Mouse (Mus musculus): ENCODE results near the gene Nr1h4.

Gene Nr1h4

DNA sequence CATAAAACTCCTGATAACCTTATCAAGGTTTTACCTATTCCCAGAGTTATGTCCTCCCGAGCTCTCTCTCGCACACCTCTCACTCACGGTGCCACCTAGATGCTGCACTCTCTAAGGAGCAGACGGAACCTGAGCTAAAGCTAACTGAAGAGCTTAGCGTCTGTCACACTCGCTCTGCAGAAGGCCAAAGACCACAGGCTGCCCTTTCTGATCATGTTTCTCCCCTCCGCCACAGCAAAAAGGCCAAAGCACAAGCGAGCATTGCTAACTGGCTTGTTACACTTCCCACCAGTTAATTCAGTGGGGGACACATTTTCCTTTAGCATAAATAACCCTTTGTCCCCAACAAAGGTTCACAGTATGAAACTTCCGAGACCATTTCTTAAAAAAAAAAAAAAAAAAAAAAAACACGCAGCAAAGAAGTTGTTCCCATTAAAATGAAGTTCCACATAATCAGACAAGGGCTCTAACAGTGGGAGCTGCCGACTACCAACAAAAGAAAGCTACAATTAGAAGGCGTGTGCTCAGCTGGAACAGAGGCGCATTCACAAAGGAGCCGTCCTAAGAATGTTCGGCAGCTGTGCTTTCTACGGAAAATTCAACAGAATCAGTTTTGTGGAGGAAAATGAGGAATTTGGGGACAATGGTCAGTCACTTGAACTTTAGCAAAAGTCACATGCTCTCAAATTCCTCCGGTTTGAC is 98.7 kb downstream of the Nr1h4 start:
- no peak for DNase-seq (ENCODE audit: low spot score in 2 of 2)

DNA sequence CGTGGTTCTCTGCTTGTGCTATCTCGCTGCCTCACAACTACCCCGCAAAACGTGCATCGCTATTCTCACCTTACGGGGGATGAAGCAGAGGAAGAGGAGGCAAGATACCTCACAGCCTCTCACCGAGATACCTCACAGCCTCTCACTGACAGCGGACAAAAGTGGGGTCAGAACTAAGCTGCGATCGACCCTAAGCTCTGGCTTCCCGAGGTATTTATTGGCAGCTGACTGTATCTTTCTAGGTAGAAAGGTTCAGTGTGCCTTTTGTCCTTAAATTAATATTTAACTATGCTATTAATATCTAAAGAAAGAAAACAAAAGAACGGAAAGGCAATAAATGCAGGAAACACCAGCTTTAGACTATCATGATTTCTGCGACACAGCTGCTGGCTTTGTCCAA is 100.6 kb downstream of the Nr1h4 start:
- DNase-seq (ENCODE audit: low spot score in 2 of 2), result no peak

DNA sequence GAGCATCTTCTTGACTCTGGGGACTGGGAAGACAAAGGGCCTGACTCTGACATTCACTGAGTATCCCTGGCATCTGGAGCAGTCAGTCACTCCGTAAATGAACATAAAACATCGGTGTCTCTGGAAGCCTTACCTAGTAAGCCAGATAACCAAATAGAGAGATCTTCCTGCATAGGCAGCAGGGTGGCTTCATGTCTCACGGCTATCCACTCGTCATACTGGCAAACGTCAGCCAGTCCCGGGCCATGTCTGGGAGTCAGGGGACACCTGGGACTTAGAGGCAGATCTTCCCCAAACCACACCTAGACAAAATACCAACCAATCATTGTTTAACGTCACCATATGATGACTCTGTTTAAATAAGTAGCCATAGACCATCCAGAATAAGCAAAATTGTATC is 102.6 kb downstream of the Nr1h4 start:
- no peak for DNase-seq (ENCODE audit: low spot score in 2 of 2)

DNA sequence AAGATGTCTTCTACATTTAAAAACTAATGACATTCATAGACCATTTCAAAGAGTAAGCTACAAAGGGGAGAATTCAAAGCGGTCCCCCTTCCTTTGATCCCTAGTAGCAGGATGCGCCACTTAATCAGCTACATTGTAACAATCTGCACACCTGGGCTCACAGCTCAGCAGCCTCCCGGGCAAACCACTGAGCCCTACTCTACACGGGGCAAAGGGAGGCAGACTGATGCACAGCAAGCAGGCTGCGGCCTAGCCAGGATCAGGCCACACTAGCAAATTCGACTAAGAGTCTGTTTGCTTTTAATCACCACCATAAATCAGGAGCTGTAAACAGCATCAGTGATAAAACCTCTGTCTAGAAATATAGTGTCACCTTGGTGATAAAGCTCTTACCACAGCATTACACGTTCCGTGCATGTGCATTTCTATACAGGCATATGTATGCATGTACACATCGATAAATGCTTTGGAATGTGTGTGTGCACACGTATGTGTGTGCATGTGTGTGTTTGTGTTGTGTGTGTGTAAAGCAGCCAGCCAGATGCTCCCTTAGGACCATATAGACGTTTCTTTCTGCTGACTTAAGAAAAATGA is 108.5 kb downstream of the Nr1h4 start:
- DNase-seq (ENCODE audit: low spot score in 2 of 2), result no peak

DNA sequence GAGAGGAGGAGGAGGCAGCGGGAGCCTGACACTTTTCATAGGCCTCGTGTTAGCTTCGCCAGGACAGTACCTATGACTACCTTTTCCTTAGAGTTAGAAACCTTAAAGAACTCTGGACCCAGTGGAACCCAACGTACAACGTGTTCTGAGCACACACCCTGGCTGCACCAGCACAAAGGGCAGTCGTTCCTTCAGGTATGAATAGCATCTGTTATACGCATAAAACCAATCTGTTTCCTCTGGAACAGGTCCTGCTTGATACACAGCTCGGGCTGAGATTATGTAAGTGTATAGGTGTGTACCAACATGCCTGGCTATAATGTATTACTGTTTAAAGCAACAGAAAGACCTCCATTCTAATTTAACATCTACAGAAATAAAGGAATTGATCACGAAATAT is 109.2 kb downstream of the Nr1h4 start:
- DNase-seq (ENCODE audit: low spot score in 2 of 2), result no peak

DNA sequence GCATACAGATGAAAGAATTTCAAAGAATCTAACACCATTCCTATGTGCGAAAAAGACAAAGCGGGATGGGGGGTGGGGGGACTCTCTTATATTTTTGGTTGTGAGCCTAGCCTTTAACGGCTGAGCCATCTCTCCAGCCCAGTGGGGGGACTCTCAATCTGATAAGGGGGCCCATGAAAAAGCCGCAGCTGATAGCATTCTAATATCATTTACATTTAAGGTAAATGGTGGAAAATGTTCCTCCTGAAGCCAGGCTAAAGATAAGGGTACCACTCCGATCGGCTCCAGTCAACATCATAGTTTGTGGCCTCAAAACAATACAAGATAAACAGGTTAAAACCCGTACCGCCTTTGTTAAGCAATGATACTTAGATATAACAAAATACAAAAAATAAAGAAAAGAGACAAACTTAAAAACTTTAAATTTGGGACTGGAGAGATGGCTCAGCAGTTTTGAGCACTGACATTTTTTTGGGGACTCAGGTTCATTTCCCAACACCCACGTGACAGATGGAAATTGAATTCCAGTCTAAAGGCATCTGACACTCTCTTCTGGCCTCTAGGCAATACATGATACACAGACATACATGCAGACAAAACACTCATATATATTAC is 110.1 kb downstream of the Nr1h4 start:
- DNase-seq (ENCODE audit: low spot score in 2 of 2), result no peak

DNA sequence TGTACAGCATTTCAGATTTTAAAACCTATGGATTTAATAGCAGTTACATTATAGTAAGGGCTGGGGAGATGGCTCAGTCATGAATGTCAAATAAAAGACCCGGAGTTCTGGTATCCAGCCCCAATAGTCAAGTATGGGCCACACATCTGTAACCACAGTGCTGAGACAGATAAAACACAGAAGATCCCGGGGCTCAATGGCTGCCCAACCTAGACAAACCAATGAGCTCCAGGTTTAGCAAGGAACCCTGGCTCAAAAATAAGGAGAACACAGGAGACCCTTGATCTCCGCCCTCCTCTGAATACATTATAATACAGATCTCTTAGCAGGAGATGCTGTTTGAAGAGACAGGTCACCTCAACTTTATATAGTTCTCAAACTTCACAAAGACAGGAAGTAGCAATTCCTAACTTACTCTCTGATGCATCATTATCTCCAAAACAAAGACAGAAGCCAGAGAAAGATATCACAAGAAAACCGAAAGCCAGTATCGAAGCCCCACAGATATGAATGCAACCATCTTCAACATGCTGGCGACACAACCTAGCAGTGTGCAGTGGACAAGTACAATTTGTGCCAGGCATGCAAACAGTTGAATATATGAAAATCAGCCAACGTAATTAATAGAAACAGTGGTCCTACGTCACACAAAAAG is 110.8 kb downstream of the Nr1h4 start:
- DNase-seq (ENCODE audit: low spot score in 2 of 2), result no peak

DNA sequence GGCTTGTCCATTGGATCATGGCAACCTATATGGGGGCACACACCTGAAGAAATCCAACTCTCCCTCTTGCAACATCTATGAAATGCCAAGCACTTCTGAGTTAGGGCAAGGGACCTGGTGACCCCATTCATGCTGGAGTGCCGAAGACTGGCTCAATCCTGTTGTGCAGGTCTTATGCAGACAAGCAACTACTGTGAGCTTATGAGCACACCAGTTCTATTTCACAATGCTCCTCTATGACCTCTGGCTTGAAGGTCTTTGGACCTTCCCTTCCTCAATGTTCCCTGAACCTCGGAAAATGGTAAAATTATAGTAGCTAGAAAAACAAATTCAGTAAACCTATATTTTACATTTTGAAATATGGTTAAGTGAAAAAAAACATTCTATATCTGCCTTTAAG is 115.4 kb downstream of the Nr1h4 start:
- DNase-seq (ENCODE audit: low spot score in 2 of 2), result no peak

DNA sequence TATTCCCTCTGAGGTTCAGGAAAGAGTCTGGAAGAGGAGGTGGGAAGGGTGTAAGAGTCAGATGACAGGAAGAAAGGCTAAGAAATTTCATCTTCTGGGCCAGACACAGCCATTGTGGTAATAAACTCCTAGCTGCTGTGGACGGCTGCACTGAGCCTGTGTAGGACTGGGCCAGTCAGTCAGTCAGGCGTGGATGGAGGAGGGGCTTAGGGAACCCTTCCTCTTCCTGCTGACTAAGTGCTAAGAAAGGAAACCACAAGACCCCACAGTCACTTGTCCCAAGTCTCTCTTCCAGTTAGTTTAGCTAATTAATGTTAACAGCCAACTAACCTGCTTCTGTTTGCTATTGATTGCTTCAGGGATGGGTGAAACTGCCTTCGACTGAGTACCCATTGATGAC is 117.9 kb downstream of the Nr1h4 start:
- DNase-seq (ENCODE audit: low spot score in 2 of 2), result no peak

DNA sequence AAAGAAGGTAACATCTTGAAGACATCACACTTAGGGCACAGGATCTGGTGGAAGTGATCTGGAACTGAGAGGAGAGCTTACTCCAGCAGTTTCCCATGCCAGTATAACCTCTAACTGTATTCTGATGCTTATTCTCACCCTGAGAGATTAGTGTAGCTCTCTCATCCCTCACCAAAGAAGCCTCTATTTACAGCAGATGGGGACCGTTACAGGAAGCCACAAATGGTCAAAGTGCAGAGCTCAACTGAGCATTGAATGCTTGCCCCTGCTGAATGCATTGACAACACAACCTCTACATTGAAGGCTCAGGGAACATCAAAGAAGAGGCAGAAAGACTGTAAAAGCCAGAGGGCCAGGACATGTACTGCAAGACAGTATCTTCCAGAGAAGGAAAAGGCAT is 125.8 kb downstream of the Nr1h4 start:
- no peak for DNase-seq (ENCODE audit: low spot score in 2 of 2)

DNA sequence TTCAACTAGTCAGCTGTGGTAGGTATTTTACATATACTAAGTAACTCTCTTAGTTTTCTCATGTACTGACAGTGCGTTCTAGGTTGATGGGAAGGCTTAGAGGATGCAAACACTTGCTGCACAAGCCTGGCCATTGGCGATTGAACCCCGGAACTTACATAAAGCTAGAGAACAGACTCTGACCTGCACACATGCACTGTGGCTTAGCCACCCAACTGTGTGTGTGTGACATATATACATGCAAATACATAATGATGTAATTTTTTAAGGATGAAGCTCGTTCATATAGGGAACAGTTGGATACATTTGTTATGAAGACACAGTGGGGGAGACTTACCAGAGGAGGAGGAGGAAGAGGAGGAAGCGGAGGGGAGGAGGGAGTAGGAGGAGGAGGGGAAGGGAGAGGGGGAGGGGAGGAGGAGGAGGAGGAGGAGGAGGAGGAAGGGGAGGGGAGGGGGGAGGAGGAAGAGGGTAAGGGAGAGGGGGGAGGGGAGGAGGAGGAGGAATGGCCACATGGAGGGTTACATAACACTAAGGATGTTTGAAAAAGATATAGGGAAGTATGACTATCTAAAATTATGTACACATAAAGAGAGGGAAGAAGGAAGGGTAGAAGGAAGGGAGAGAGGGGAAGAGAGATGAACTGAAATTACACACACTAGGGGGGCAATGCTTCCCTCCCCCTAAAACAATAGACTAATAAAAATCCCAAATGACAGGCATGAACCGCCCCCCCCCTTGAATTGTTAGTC is 126.5 kb downstream of the Nr1h4 start:
- no peak for DNase-seq (ENCODE audit: low spot score in 2 of 2)

DNA sequence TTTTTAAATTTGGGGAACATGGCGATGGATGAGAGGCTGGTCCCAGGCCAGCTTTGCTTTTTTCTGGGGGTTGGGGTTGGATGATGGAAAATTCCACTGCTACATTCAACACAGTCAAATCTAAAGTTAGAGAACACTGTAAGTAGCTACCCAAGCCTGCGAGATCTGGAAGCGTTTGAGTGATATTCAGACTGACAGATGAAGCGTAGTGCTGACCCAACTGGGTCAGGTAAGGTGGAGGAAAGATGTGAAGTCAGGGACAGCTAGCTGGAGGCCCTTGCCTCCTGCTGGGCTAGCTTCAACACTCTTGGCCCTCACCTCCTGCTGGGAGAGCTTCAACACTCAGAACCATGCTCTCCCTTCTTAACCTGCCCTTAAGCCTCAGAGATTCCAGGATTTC is 128.4 kb downstream of the Nr1h4 start:
- DNase-seq (ENCODE audit: low spot score in 2 of 2), result no peak
